Mouse (Mus musculus): ENCODE measurements at regions not wholly inside any gene's neighbourhood (a gene's known extent, or its start where the extent isn't known, plus 50 kb on each side); places are given as distances from the start of the nearest gene placed in this dataset.

- TF ChIP-seq CTCF (IDR thresholded peaks at IDR 0.05; ENCODE audit: borderline replicate concordance, extremely low read depth, insufficient read depth, insufficient read length) (no peak), POLR2A (IDR thresholded peaks at IDR 0.05; ENCODE audit: borderline replicate concordance, extremely low read depth, insufficient read depth, insufficient read length, poor library complexity, severe bottlenecking) (no peak)
- DNase-seq (ENCODE audit: low read depth), result no peak
These were observed 279.9 kb upstream of the Adamts16 start for GRCm38 (mm10) chr13:71121484-71121883.

- DNase-seq (ENCODE audit: low read depth), result no peak
- TF ChIP-seq POLR2A (IDR thresholded peaks at IDR 0.05; ENCODE audit: borderline replicate concordance, extremely low read depth, insufficient read depth, insufficient read length, poor library complexity, severe bottlenecking) (no peak), CTCF (IDR thresholded peaks at IDR 0.05; ENCODE audit: borderline replicate concordance, extremely low read depth, insufficient read depth, insufficient read length) (no peak)
These were observed 266.6 kb upstream of the Adamts16 start for GRCm38 (mm10) chr13:71108175-71108574.

GRCm38 (mm10) chr13:71105229-71105838, 263.7 kb upstream of the Adamts16 start:
- peak; percentile 93 for DNase-seq (ENCODE audit: low read depth)
- TF ChIP-seq POLR2A (IDR thresholded peaks at IDR 0.05; ENCODE audit: borderline replicate concordance, extremely low read depth, insufficient read depth, insufficient read length, poor library complexity, severe bottlenecking) (no peak), CTCF (IDR thresholded peaks at IDR 0.05; ENCODE audit: borderline replicate concordance, extremely low read depth, insufficient read depth, insufficient read length) (peak; percentile 99)

DNA sequence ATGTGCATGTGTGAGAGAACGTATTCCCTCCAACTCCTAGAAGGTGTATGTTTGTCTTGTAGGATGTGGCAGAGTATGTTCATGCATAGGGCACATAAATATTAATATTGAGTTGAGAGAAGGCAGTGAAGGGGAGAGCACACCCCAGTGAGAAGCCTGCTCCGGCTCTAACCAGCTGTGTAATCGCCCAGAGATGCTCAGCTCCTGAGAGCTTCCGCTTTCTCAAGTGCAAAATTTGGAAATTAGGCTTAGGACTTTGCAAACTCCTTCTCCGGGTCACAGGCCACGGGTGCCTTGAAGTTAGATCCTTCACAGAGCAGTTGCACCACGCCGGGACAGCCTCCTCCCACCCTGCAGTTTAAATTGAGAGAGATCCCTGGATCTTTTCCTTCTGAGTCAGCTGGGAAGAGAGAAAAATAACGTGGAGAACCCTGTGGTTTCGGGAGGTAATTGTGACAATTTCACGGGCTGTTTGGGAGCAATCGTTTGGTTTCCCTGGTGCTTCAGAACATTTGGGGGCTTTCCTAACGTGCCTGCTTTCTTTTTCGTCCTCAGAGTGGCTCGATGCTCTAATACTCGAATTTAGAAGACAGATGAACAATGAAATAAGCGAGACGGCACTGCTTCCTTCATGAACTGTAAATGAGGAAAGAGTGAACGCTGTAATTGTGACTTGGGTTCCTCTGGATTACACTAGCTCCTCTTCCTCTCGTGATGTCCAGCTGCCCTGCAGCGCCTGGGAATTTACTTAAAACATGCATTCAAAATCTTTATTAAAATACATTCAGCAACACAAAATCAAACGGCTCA, 263.0 kb upstream of the Adamts16 start:
- no peak for TF ChIP-seq POLR2A (IDR thresholded peaks at IDR 0.05; ENCODE audit: borderline replicate concordance, extremely low read depth, insufficient read depth, insufficient read length, poor library complexity, severe bottlenecking)
- TF ChIP-seq CTCF (IDR thresholded peaks at IDR 0.05; ENCODE audit: borderline replicate concordance, extremely low read depth, insufficient read depth, insufficient read length), result no peak
- peak; percentile 35 for DNase-seq (ENCODE audit: low read depth)

DNA sequence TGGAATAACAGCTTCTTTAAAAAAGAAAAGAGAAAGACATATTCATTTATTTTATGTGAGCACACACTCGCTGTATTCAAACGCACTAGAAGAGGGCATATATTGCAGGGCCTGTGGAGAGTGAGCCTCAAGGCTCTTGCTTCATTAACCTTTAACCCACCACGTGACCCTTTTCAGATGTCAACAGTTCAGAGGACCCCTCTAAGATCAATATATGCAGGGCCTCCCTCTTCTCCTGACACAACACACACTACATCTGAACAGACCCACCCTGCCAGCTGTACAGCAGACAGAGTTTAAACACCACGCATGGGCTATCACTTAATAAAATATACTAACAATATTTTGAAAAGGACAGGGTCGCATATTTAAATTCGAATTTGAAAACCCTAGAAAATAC, 242.7 kb upstream of the Adamts16 start:
- no peak for DNase-seq (ENCODE audit: low read depth)
- TF ChIP-seq POLR2A (IDR thresholded peaks at IDR 0.05; ENCODE audit: borderline replicate concordance, extremely low read depth, insufficient read depth, insufficient read length, poor library complexity, severe bottlenecking) (no peak), CTCF (IDR thresholded peaks at IDR 0.05; ENCODE audit: borderline replicate concordance, extremely low read depth, insufficient read depth, insufficient read length) (no peak)

DNA sequence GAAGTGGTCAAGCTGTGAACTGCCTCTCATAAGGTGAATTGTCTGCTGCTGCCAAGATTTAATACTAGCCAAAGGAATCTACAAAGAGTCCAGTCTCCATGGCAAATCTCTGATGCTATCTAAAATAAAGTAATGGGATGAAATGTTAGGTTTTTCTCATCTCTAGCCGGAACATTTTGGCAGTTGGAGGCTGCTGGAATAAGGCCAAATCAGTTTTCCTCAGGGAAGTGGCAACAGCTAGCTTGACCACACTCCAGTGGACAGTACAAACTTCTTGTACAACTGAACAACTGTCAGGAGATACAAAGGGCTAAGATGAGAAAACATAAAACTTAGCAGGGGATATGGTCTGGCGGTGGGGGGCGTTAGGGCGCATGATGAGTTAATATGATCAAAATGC, 234.3 kb upstream of the Adamts16 start:
- TF ChIP-seq POLR2A (IDR thresholded peaks at IDR 0.05; ENCODE audit: borderline replicate concordance, extremely low read depth, insufficient read depth, insufficient read length, poor library complexity, severe bottlenecking), result no peak
- DNase-seq (ENCODE audit: low read depth), result no peak

- DNase-seq (ENCODE audit: low read depth), result peak; percentile 44
- TF ChIP-seq CTCF (IDR thresholded peaks at IDR 0.05; ENCODE audit: borderline replicate concordance, extremely low read depth, insufficient read depth, insufficient read length) (no peak), POLR2A (IDR thresholded peaks at IDR 0.05; ENCODE audit: borderline replicate concordance, extremely low read depth, insufficient read depth, insufficient read length, poor library complexity, severe bottlenecking) (no peak)
These were observed 232.4 kb upstream of the Adamts16 start for GRCm38 (mm10) chr13:71074012-71074411.

DNA sequence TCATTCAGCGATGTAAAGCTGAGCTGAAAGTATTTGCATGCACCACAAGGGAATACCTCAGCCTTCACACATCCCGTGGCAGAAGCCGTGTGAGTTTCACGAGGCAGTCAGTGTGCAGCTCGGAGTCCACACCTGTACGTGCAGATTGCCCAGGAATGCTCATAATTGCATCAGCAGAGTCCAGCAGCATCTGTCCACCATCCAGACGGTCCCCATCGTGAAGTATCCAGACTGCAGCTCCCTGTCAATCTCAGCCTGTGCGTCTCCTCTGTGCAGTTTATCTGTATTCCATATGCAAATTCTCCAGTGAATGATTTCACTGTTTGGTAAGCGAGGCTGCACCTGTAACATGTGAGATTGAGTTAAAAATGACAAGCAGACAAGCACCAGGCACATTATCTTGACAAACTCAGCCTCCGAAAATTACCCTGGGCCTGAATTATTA, 227.2 kb upstream of the Adamts16 start:
- TF ChIP-seq POLR2A (IDR thresholded peaks at IDR 0.05; ENCODE audit: borderline replicate concordance, extremely low read depth, insufficient read depth, insufficient read length, poor library complexity, severe bottlenecking) (no peak), CTCF (IDR thresholded peaks at IDR 0.05; ENCODE audit: borderline replicate concordance, extremely low read depth, insufficient read depth, insufficient read length) (no peak)
- DNase-seq (ENCODE audit: low read depth), result peak; percentile 65

DNA sequence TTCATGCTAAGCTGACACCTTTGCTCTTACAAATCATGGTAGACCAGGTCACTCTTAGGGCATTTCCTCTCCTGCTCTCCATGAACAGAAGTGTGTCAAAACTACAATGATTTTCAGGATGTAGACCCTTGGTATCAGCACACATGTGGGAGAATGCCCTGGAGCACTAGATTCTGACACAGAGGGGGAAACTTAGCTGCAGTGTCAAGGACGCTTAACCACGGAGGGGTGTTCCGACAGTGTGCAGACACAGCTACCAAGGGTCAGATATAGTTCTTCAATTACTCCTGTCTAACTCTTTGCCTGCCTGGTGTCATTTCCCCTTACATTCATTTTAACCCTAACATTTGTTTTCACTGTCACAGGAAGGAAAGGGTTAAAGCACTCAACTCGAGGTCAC, 226.4 kb upstream of the Adamts16 start:
- no peak for DNase-seq (ENCODE audit: low read depth)
- TF ChIP-seq POLR2A (IDR thresholded peaks at IDR 0.05; ENCODE audit: borderline replicate concordance, extremely low read depth, insufficient read depth, insufficient read length, poor library complexity, severe bottlenecking) (no peak), CTCF (IDR thresholded peaks at IDR 0.05; ENCODE audit: borderline replicate concordance, extremely low read depth, insufficient read depth, insufficient read length) (no peak)

DNA sequence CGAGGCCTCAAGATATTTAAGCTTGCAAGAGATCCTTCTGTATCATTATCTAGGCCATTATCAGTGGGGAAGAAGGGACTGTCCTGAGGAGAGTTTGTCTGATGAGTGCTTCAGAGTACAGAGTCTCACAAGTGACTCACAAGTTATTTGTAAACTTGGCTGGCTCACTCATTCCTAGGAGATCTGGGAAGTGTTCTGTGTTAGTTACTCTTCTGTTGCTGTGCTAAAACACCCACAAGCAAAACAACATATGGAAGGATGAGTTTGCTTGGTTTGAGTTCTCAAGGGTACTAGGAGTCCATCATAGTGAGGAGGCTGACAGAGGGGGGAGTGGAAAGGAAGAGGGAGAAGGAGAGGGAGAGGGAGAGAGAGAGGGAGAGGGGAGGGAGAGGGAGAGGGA, 224.0 kb upstream of the Adamts16 start:
- no peak for TF ChIP-seq POLR2A (IDR thresholded peaks at IDR 0.05; ENCODE audit: borderline replicate concordance, extremely low read depth, insufficient read depth, insufficient read length, poor library complexity, severe bottlenecking)
- TF ChIP-seq CTCF (IDR thresholded peaks at IDR 0.05; ENCODE audit: borderline replicate concordance, extremely low read depth, insufficient read depth, insufficient read length), result no peak
- no peak for DNase-seq (ENCODE audit: low read depth)

DNA sequence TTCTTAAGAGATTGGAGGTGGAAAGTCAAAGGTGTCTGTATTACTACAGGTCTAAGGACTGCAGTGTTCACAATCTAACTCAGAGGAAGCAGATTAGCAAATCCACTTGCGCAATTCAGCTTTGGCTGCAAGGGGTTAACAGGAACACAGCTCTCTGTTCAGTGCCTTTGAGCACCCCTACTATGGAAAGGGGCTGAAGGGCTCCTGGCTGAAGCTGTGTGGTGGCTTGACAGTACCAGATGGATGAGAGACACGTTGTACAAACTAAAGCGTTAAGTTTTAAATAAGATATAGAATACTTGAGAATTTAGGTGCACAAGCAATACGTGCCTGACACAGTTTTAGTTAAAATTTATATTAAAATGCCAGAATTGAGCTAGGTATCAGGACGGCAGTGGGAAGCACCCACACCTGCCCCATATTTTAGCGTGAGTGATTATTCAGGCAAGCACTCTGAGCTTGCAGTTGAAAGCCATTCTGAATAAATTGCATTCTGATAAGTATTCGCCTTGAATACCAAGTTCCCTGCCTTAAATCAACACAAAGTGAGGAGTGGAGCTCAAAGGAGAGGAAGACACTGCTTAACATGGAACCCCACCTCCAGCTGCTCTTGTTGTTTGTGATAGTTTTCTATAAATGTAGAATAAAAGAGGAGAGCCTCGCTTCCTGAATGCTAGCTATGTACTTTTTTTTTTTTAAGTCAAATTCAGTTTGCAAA, 223.1 kb upstream of the Adamts16 start:
- peak; percentile 61 for DNase-seq (ENCODE audit: low read depth)
- TF ChIP-seq POLR2A (IDR thresholded peaks at IDR 0.05; ENCODE audit: borderline replicate concordance, extremely low read depth, insufficient read depth, insufficient read length, poor library complexity, severe bottlenecking), result no peak
- TF ChIP-seq CTCF (IDR thresholded peaks at IDR 0.05; ENCODE audit: borderline replicate concordance, extremely low read depth, insufficient read depth, insufficient read length), result no peak
